Mouse (Mus musculus) kidney, postnatal 25 days (tissue): ENCODE measurements around the gene Hsd11b1.

Experiments used
- DNase-seq, 2 experiments: peaks; one replicate each; pipeline ENCODE4 v3.0.0; 2021; ENCODE audit warnings: mixed read lengths in 2 of 2

The Hsd11b1 gene

GRCm38 (mm10) chr1:193242238-193242637 lies 21.6 kb downstream of the Hsd11b1 start:
- DNase-seq: peak; percentile 35 to 57

- DNase-seq: no peak
Measured at GRCm38 (mm10) chr1:193241436-193241835, 22.4 kb downstream of the Hsd11b1 start.

GRCm38 (mm10) chr1:193238426-193238825 lies 25.4 kb downstream of the Hsd11b1 start:
- no peak for DNase-seq

- DNase-seq: peak in 1 of 2 experiments; percentile 64
Measured at GRCm38 (mm10) chr1:193234930-193235329, 28.9 kb downstream of the Hsd11b1 start.

- DNase-seq: peak; percentile 32 to 64
Measured at GRCm38 (mm10) chr1:193234130-193234645, 29.7 kb downstream of the Hsd11b1 start.

- no peak for DNase-seq
Measured at GRCm38 (mm10) chr1:193232732-193233131, 31.1 kb downstream of the Hsd11b1 start.

- DNase-seq: peak; percentile 27 to 42
Measured at GRCm38 (mm10) chr1:193230935-193231334, 32.9 kb downstream of the Hsd11b1 start.

GRCm38 (mm10) chr1:193230531-193230930 lies 33.3 kb downstream of the Hsd11b1 start:
- peak in 1 of 2 experiments; percentile 30 for DNase-seq

- peak in 1 of 2 experiments; percentile 60 for DNase-seq
Measured at GRCm38 (mm10) chr1:193229570-193229969, 34.3 kb downstream of the Hsd11b1 start.

- DNase-seq: peak in 1 of 2 experiments; percentile 65
Measured at GRCm38 (mm10) chr1:193227537-193227936, 36.3 kb downstream of the Hsd11b1 start.

- peak in 1 of 2 experiments; percentile 30 for DNase-seq
Measured at GRCm38 (mm10) chr1:193226724-193227522, 37.0 kb downstream of the Hsd11b1 start.

GRCm38 (mm10) chr1:193226114-193226513 lies 37.8 kb downstream of the Hsd11b1 start:
- DNase-seq: no peak

- no peak for DNase-seq
Measured at GRCm38 (mm10) chr1:193225531-193225930, 38.3 kb downstream of the Hsd11b1 start.

GRCm38 (mm10) chr1:193220408-193220807 lies 43.5 kb downstream of the Hsd11b1 start:
- no peak for DNase-seq

- no peak for DNase-seq
Measured at GRCm38 (mm10) chr1:193216000-193216399, 47.9 kb downstream of the Hsd11b1 start.

- DNase-seq: no peak
Measured at GRCm38 (mm10) chr1:193214053-193214452, 49.8 kb downstream of the Hsd11b1 start.

- no peak for DNase-seq
Measured at GRCm38 (mm10) chr1:193211371-193211770, 52.5 kb downstream of the Hsd11b1 start.

GRCm38 (mm10) chr1:193208178-193208577 lies 55.7 kb downstream of the Hsd11b1 start:
- peak; percentile 78 to 82 for DNase-seq

GRCm38 (mm10) chr1:193207503-193207902 lies 56.4 kb downstream of the Hsd11b1 start, which contains the start of gene Lamb3:
Lamb3 (plus strand) TSS chr1:193207699.
- DNase-seq: no peak

- DNase-seq: no peak
Measured at GRCm38 (mm10) chr1:193205431-193205830, 58.4 kb downstream of the Hsd11b1 start.

- DNase-seq: no peak
Measured at GRCm38 (mm10) chr1:193203821-193204220, 60.1 kb downstream of the Hsd11b1 start.

- DNase-seq: no peak
Measured at GRCm38 (mm10) chr1:193201383-193201778, 62.5 kb downstream of the Hsd11b1 start, which contains the start of gene Traf3ip3. Traf3ip3 (minus strand) TSS chr1:193201703.

GRCm38 (mm10) chr1:193200640-193201382 lies 63.1 kb downstream of the Hsd11b1 start:
- DNase-seq: no peak
